ENCODE assay signal across 11 mouse cellular contexts in genomic region chr2:153422051-153422450, GRCm38 (mm10).
A peak's percentile ranks its signal among the peaks of the same experiment; 100 is the strongest.
DNase-seq lines count a peak whose midpoint lies in the region; ATAC-seq lines count a peak whose summit lies in the region.
"Had no signal": no experiment of that assay in that cellular context is flagged by ENCODE, and none has a peak within 500 bp of the region (broad histone marks: within the 10 kb centered on the region; RNA-seq: fewer than 3 reads in every experiment).

No protein-coding gene starts in this region.

- H3K27me3 ChIP-seq in kidney, embryonic 16.5 days (ENCODE audit: insufficient read depth, low read length): no peaks in the 10 kb centered on the region
- no peaks in the 10 kb centered on the region for H3K27me3 ChIP-seq in embryonic facial prominence, embryonic 14.5 days (replicated peaks; ENCODE audit: control insufficient read depth, insufficient read depth, low read length)
- H3K27me3 ChIP-seq in liver, embryonic 11.5 days (replicated peaks; ENCODE audit: control insufficient read depth, insufficient read depth, low read length): no peaks in the 10 kb centered on the region

- H3K27ac ChIP-seq in kidney, embryonic 16.5 days (ENCODE audit: low read length): no peak overlapping the region
- H3K27ac ChIP-seq in embryonic facial prominence, embryonic 14.5 days (replicated peaks; ENCODE audit: low read depth, low read length): no peak overlapping the region
- no peak overlapping the region; the same call in 1 of the 2 replicates for H3K27ac ChIP-seq in liver, embryonic 11.5 days (ENCODE audit: low read depth, low read length)

- WGBS in kidney, embryonic 16.5 days: 41% methylated on average over 5 of the region's 5 CpGs
- WGBS in embryonic facial prominence, embryonic 14.5 days: 47% methylated on average over 5 of the region's 5 CpGs
- WGBS in liver, embryonic 11.5 days: 71% methylated on average over 5 of the region's 5 CpGs

- no peak overlapping the region for H3K9ac ChIP-seq in kidney, embryonic 16.5 days (replicated peaks; ENCODE audit: low read length)
- H3K9ac ChIP-seq in embryonic facial prominence, embryonic 14.5 days (ENCODE audit: low read depth, low read length): no peak overlapping the region
- no peak overlapping the region for H3K9ac ChIP-seq in liver, embryonic 11.5 days (ENCODE audit: low read depth, low read length)

- no peak overlapping the region for H3K4me3 ChIP-seq in kidney, embryonic 16.5 days (ENCODE audit: low read length)
- H3K4me3 ChIP-seq in embryonic facial prominence, embryonic 14.5 days (ENCODE audit: low read depth, low read length): no peak overlapping the region
- no peak overlapping the region for H3K4me3 ChIP-seq in liver, embryonic 11.5 days (ENCODE audit: low read depth, low read length)
- H3K4me3 ChIP-seq: erythroblast, embryonic 14.5 days had no signal

- no peaks in the 10 kb centered on the region for H3K9me3 ChIP-seq in kidney, embryonic 16.5 days (ENCODE audit: low read length)
- H3K9me3 ChIP-seq in embryonic facial prominence, embryonic 14.5 days (ENCODE audit: control insufficient read depth, low read length): no peaks in the 10 kb centered on the region
- no peaks in the 10 kb centered on the region for H3K9me3 ChIP-seq in liver, embryonic 11.5 days (ENCODE audit: control insufficient read depth, low read length)

- ATAC-seq in kidney, embryonic 16.5 days (ENCODE audit: low FRiP score, low TSS enrichment): peak; percentile 52; the same call in 1 of the 2 replicates
- peak; percentile 63; the same call in 1 of the 2 replicates for ATAC-seq in embryonic facial prominence, embryonic 14.5 days (ENCODE audit: low read depth)
- ATAC-seq in liver, embryonic 11.5 days (replicated peaks; ENCODE audit: low FRiP score): no peak

- no peak for DNase-seq in kidney, postnatal 14 days
- no peak for DNase-seq in embryonic facial prominence, embryonic 14.5 days (ENCODE audit: low spot score)
- DNase-seq in kidney, postnatal 36 days: peak; percentile 35 to 56
- DNase-seq in retina, adult 2 months (ENCODE audit: low read depth, low spot score): peak; percentile 59
- no peak for DNase-seq in liver, embryonic 11.5 days (ENCODE audit: low spot score)
- DNase-seq in cerebellum, adult 18-20 months: no peak
- DNase-seq in urinary bladder, postnatal 36 days (ENCODE audit: low spot score in 2 of 2): no peak
- DNase-seq: heart, postnatal 36 days; thymus, postnatal 36 days had no signal

- no peak overlapping the region for H3K4me2 ChIP-seq in kidney, embryonic 16.5 days (replicated peaks; ENCODE audit: low read depth, low read length)
- H3K4me2 ChIP-seq in embryonic facial prominence, embryonic 14.5 days (ENCODE audit: low read depth, low read length): no peak overlapping the region
- no peak overlapping the region for H3K4me2 ChIP-seq in liver, embryonic 11.5 days

- peaks cover 34% of the 10 kb centered on the region for H3K4me1 ChIP-seq in kidney, embryonic 16.5 days (ENCODE audit: insufficient read depth, low read length)
- H3K4me1 ChIP-seq in embryonic facial prominence, embryonic 14.5 days (ENCODE audit: control insufficient read depth, insufficient read depth, low read length): 0 out of 2 replicates have a peak, but pooled peaks cover 12% of the 10 kb centered on the region
- peaks cover 29% of the 10 kb centered on the region for H3K4me1 ChIP-seq in liver, embryonic 11.5 days (replicated peaks; ENCODE audit: control insufficient read depth, insufficient read depth, low read length)

- peaks cover 34% of the 10 kb centered on the region for H3K36me3 ChIP-seq in kidney, embryonic 16.5 days (ENCODE audit: insufficient read depth, low read length)
- peaks cover 53% of the 10 kb centered on the region for H3K36me3 ChIP-seq in embryonic facial prominence, embryonic 14.5 days (ENCODE audit: control insufficient read depth, insufficient read depth, low read length)
- H3K36me3 ChIP-seq in liver, embryonic 11.5 days (ENCODE audit: control insufficient read depth, insufficient read depth, low read length): peaks cover 40% of the 10 kb centered on the region

Comparison
In these comparisons a context has a peak if more than half of its experiments do, and no peak if none do; other contexts are left out.
1. DNase-seq: peak in kidney, postnatal 36 days (2 of 2) and retina, adult 2 months (single experiment); none in kidney, postnatal 14 days (single experiment), embryonic facial prominence, embryonic 14.5 days (single experiment), liver, embryonic 11.5 days (single experiment), cerebellum, adult 18-20 months (0 of 2) and urinary bladder, postnatal 36 days (0 of 2).